Mouse (Mus musculus) bone marrow macrophage, adult 2 months (primary cell): ENCODE data around the gene Krtap5-4. TPM values are rescaled to one million over a fixed set of nuclear protein-coding genes. Genes with fewer than 3 reads are reported as not detected.
"Not testable (repeated sequence)": the region's sequence is repeated elsewhere in the genome, so short reads cannot be mapped to it uniquely, and the experiment has no call there.

Experiments used
- H3K27ac ChIP-seq: 2 replicates; pipeline ENCODE4 v1.5.1; 2012; ENCODE audit warnings: low read depth, low read length; ENCODE audit not compliant: insufficient read depth
- H3K4me1 ChIP-seq: 2 replicates; pipeline ENCODE4 v1.6.1; 2012; ENCODE audit warnings: low read length; ENCODE audit not compliant: control insufficient read depth, insufficient read depth
- H3K4me3 ChIP-seq: 2 replicates; pipeline ENCODE4 v1.5.1; 2012; ENCODE audit warnings: mild to moderate bottlenecking, low read length, moderate library complexity; ENCODE audit not compliant: insufficient read depth
- CTCF ChIP-seq: IDR thresholded peaks from 2 replicates; pipeline ENCODE4 v1.5.1; 2012; ENCODE audit warnings: low read depth, mild to moderate bottlenecking, low read length, moderate library complexity
- POLR2A ChIP-seq: IDR thresholded peaks from 2 replicates; pipeline ENCODE4 v1.6.1; 2012; ENCODE audit warnings: mild to moderate bottlenecking, low read depth, low read length, borderline replicate concordance
- polyA plus RNA-seq: library from polyadenylated mRNA; stranded (reverse); fragments of >200 nt; gene quantifications from 2 replicates; pipeline ENCODE4 v1.2.4, GENCODE M21; 2012; ENCODE audit not compliant: missing spikeins, insufficient read depth, insufficient read length

Gene Krtap5-4
- polyA plus RNA-seq, 1 experiment = not detected

GRCm38 (mm10) chr7:142322641-142323040 lies 19.3 kb downstream of the Krtap5-4 start:
- no peak overlapping the region for H3K4me3 ChIP-seq
- TF ChIP-seq POLR2A = no peak
- no peak for TF ChIP-seq CTCF
- no peaks in the 10 kb centered on the region for H3K4me1 ChIP-seq
- H3K27ac ChIP-seq = no peak overlapping the region

- no peaks in the 10 kb centered on the region for H3K4me1 ChIP-seq
Measured at GRCm38 (mm10) chr7:142323396-142324117, 20.2 kb downstream of the Krtap5-4 start.

GRCm38 (mm10) chr7:142326714-142327445 lies 23.5 kb downstream of the Krtap5-4 start:
- Histone ChIP-seq H3K4me1 (no peaks in the 10 kb centered on the region), H3K4me3 (no peak overlapping the region), H3K27ac (no peak overlapping the region)
- TF ChIP-seq CTCF (no peak), POLR2A (no peak)

More at GRCm38 (mm10) chr7:142323396-142324117, 20.2 kb downstream of the Krtap5-4 start:
- Histone ChIP-seq H3K27ac (no peak overlapping the region), H3K4me3 (no peak overlapping the region)
- TF ChIP-seq CTCF (no peak), POLR2A (no peak)

DNA sequence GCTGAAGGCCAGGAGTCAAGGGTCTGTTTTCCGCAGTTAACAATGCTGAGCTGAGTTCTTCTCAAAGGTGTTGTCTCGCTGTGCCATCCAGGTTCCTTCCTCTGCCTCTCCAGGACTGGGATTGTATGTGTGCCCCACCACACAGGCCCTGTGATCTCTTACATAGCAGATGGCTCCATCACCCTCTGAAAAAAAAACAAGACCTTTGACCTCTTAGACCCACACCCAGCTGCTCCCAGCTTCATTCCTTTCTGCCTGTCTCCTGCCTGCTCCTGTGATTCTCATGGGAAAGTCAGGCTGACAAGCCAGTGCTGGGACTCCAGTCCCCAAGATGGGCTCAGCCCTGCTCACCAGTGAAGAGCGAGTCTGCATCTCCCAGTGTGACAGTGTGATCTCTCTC lies 25.2 kb downstream of the Krtap5-4 start:
- H3K4me3 ChIP-seq = no peak overlapping the region
- no peaks in the 10 kb centered on the region for H3K4me1 ChIP-seq
- H3K27ac ChIP-seq = no peak overlapping the region
- TF ChIP-seq POLR2A (no peak), CTCF (no peak)

DNA sequence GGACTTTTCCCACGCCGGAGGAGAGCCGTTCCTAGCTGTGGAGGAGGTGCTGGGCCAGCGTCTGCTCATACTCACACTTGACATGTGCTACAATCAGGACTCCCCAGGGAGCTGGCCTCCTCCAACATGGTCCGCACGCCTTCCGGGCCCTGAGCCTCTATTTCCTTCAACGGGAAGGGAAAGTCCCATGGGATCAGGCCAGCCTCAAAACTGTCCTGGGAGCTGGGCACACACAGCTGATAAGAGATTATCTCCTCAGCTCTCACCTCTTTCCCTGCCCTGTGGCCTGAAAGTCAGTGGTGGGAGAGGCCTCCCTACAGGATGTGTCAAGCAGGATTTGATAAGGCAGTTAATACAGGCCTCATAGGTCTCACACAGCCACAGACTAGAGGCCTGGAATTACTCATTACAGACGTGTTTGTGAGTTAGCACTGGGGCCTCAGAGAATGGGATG lies 26.9 kb downstream of the Krtap5-4 start:
- no peak overlapping the region for H3K27ac ChIP-seq
- H3K4me3 ChIP-seq = no peak overlapping the region
- TF ChIP-seq POLR2A (no peak), CTCF (no peak)
- H3K4me1 ChIP-seq = no peaks in the 10 kb centered on the region

GRCm38 (mm10) chr7:142331281-142331680 lies 27.9 kb downstream of the Krtap5-4 start:
- no peaks in the 10 kb centered on the region for H3K4me1 ChIP-seq
- no peak for TF ChIP-seq POLR2A
- TF ChIP-seq CTCF = no peak
- H3K4me3 ChIP-seq = no peak overlapping the region
- no peak overlapping the region for H3K27ac ChIP-seq

DNA sequence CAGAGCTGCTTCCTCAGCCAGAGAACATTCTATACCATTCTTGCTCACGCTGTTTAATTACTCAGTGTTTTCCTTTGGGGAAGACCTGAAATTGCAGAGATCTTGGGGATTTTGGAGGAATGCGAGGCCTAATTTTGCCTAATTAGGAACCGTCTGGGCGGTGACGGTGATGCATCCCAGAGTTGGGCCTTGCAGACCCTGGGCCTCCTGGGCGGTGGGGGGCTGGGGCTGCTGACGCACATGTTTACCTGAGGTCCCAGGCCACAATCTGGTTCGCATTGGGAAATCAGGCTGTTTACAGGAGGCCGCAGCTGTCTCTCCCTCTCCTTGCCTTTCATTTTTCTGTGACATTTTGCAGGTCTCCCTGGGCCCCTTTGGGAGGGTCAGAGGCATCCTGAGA lies 29.4 kb downstream of the Krtap5-4 start:
- not testable (repeated sequence) for H3K4me1 ChIP-seq, H3K4me3 ChIP-seq, H3K27ac ChIP-seq

- Histone ChIP-seq H3K4me1 (peaks cover 6% of the 10 kb centered on the region), H3K27ac (no peak overlapping the region), H3K4me3 (no peak overlapping the region)
- TF ChIP-seq CTCF (peak; percentile 72), POLR2A (no peak)
Measured at GRCm38 (mm10) chr7:142334246-142334645, 30.9 kb downstream of the Krtap5-4 start.

DNA sequence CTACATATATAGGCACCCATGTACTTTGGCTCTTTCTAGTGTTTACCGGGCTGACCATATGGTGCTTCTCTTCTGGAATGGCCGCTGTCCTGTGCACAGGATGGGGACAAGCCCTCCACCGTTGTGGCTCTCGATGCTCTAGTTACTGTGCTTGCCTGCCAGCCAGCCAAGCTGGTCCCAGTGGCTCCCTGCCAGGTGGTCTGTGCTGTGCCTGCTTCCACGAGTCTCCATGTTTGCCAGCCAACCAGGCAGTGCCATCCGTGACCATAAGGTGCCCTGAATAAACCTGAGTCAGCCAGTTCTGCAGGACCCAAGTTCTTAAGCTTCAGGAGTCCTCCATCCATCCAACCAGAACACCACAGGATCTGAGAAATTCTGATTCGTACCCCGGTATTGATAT lies 31.8 kb downstream of the Krtap5-4 start:
- no peak overlapping the region for H3K4me3 ChIP-seq

DNA sequence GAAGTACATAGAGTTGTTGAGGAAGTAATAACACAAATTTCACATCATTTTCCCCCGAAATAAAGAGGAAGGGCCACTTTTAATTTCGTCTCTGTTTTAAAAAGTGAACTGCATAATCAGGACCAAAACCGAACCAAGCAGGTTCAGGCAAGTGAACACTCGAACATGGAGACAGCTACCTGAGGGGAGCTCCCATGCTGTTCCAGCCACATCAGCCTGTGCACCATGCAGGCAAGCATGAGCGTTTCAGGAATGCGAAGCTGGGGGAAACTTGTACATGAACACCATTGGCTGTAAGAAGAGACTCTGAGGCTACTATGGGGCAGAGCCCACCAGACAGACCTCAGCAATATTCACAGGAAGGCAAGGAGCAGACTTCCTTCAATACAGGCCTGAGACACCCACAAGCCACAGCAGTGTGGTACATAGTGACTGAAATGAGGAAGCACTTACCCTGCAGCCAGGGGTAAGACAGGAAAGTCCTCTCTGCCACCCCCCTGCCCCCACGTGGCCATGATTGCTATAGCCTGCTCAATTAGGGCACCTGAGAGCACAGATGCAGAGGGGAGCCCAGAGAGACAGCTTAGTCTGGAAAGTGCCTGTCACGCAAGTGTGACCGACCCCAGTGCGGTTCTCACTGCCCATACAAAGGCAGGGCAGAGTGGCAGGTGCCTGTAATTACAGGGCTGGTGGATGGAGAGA lies 37.1 kb downstream of the Krtap5-4 start:
- H3K4me3 ChIP-seq = no peak overlapping the region; the same call in 1 of the 2 replicates
- H3K4me1 ChIP-seq = peaks cover 50% of the 10 kb centered on the region
- no peak for TF ChIP-seq CTCF
- TF ChIP-seq POLR2A = no peak
- peak overlapping the region; percentile 73 for H3K27ac ChIP-seq

More for the DNA sequence above, 31.8 kb downstream of the Krtap5-4 start:
- H3K27ac ChIP-seq = no peak overlapping the region
- H3K4me1 ChIP-seq = peaks cover 15% of the 10 kb centered on the region
- TF ChIP-seq POLR2A = no peak
- no peak for TF ChIP-seq CTCF
